Mouse (Mus musculus) limb, embryonic 10.5 days (tissue): ENCODE measurements around the gene Psg21. TPM values are rescaled to one million over a fixed set of nuclear protein-coding genes. Genes with fewer than 3 reads are reported as not detected.
"Not testable (repeated sequence)": the region's sequence is repeated elsewhere in the genome, so short reads cannot be mapped to it uniquely, and the experiment has no call there.

ENCODE experiments used
- DNase-seq: peaks from one replicate; pipeline ENCODE4 v3.0.0-alpha.2; 2017; ENCODE audit warnings: low spot score
- H3K27ac ChIP-seq: fragments of 300-500 bp; sonication (generic); 2 replicates; pipeline ENCODE4 v1.5.1; 2016; ENCODE audit warnings: mild to moderate bottlenecking
- H3K27me3 ChIP-seq: fragments of 300-500 bp; sonication (generic); 2 replicates; pipeline ENCODE4 v1.6.1; 2016; ENCODE audit warnings: low read depth, mild to moderate bottlenecking; ENCODE audit not compliant: poor library complexity, severe bottlenecking
- H3K36me3 ChIP-seq: fragments of 300-500 bp; sonication (generic); 2 replicates; pipeline ENCODE4 v1.6.1; 2016; ENCODE audit warnings: mild to moderate bottlenecking, moderate library complexity
- H3K4me1 ChIP-seq: fragments of 300-500 bp; sonication (generic); 2 replicates; pipeline ENCODE4 v1.6.1; 2016
- H3K4me3 ChIP-seq: fragments of 300-500 bp; sonication (generic); 2 replicates; pipeline ENCODE4 v1.5.1; 2016; ENCODE audit warnings: mild to moderate bottlenecking, moderate library complexity
- H3K9me3 ChIP-seq: fragments of 300-500 bp; sonication (generic); replicated peaks from 2 replicates; pipeline ENCODE4 v1.6.1; 2016; ENCODE audit warnings: mild to moderate bottlenecking
- WGBS: fragments of 180-500 bp; shearing (Covaris S2); methylation state at CpG from one replicate; pipeline ENCODE4 v1.1.7; 2016; 5-methylcytosine and 5-hydroxymethylcytosine counted together
- polyA plus RNA-seq: library from polyadenylated mRNA; unstranded; fragments of >200 nt; fragmentation: Nextera tagmentation; extraction: Ambion mirVana; gene quantifications from 2 replicates; pipeline ENCODE4 v1.2.1, GENCODE M21; 2016

Psg21 gene
- polyA plus RNA-seq: not detected in 2 replicates

DNA sequence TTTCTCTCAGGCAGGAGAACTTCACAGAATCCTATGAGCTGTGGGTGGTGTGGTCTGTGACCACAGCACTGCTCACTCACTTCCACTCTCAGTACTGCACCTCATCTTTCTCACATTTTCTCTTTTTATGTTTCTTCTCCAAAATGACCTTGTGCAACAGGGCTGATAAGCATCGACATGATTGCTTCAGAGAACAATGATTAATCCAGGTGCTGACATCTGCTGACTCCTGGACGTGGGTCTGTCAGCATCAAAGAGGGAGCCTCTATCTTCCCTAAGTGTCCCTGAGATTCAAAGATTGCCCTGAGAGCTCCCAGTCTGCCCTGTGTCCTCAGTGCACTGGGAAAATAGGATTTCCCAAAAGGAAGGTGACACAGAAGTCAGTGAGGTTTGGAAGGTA, at the start of gene Psg21:
TSS of gene Psg21 (minus strand) at position 101 of the 400 bp plus-strand sequence.
- H3K36me3 ChIP-seq, H3K27me3 ChIP-seq, DNase-seq, H3K4me3 ChIP-seq, H3K27ac ChIP-seq, H3K4me1 ChIP-seq, H3K9me3 ChIP-seq: not testable (repeated sequence)
- WGBS: 67% methylated on average over 2 of the region's 2 CpGs

GRCm38 (mm10) chr7:18686085-18686484, 29.6 kb upstream of the Psg21 start, which contains the start of gene Psg20:
Psg20 (minus strand) TSS chr7:18686185.
- H3K4me1 ChIP-seq: no peaks in the 10 kb centered on the region
- H3K36me3 ChIP-seq: no peaks in the 10 kb centered on the region
- no peak for DNase-seq
- WGBS: 81% methylated on average over 2 of the region's 2 CpGs
- no peaks in the 10 kb centered on the region for H3K27me3 ChIP-seq
- no peaks in the 10 kb centered on the region for H3K9me3 ChIP-seq
- H3K4me3 ChIP-seq: no peak within 1 kb of the TSS
- H3K27ac ChIP-seq: no peak within 1 kb of the TSS

- Histone ChIP-seq H3K9me3 (no peaks in the 10 kb centered on the region), H3K27ac (no peak overlapping the region), H3K27me3 (no peaks in the 10 kb centered on the region), H3K36me3 (no peaks in the 10 kb centered on the region), H3K4me1 (no peaks in the 10 kb centered on the region), H3K4me3 (no peak overlapping the region)
- no peak for DNase-seq
Observed at GRCm38 (mm10) chr7:18685586-18685985, 29.1 kb upstream of the Psg21 start.

DNA sequence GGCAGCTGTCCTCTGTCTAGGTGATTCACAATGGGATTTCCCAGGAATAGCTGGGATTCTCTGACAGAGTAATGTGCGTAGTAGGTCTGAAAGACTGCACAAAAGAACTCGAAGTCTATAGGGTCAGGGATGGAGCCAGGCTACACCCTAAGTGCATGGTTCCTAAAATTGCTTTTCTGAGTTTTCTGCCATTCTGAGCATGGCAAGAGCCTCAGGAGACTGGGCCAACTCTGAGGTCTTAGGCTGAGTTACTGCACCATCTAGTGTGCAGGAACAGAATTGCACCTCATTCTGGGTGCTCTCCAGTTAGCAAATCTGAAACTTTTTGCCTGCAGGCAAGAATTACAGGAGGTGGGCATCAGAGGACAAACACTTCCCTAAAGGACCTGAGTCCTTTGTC, 23.2 kb upstream of the Psg21 start:
- Histone ChIP-seq H3K36me3 (no peaks in the 10 kb centered on the region), H3K27me3 (no peaks in the 10 kb centered on the region), H3K4me1 (no peaks in the 10 kb centered on the region), H3K4me3 (no peak overlapping the region), H3K27ac (no peak overlapping the region), H3K9me3 (no peaks in the 10 kb centered on the region)
- WGBS: 53% methylated on average over 2 of the region's 2 CpGs
- peak; percentile 33 for DNase-seq

GRCm38 (mm10) chr7:18626921-18627320, 29.6 kb downstream of the Psg21 start:
- not testable (repeated sequence) for H3K4me1 ChIP-seq, H3K27me3 ChIP-seq, H3K9me3 ChIP-seq, H3K27ac ChIP-seq, DNase-seq, H3K4me3 ChIP-seq, H3K36me3 ChIP-seq
- WGBS: 85% methylated on average over 8 of the region's 8 CpGs

GRCm38 (mm10) chr7:18616401-18616800, 40.1 kb downstream of the Psg21 start, which contains the start of gene Psg23:
Psg23 (minus strand) TSS chr7:18616501.
- not testable (repeated sequence) for H3K27me3 ChIP-seq, H3K4me1 ChIP-seq, H3K9me3 ChIP-seq, H3K36me3 ChIP-seq, H3K27ac ChIP-seq, DNase-seq, H3K4me3 ChIP-seq
- 70% methylated on average over 1 of the region's 2 CpGs for WGBS

Other genes starting within 250 kb of the Psg21 start
- gene Psg28, start 224.7 kb downstream of the Psg21 start, polyA plus RNA-seq: not detected in 2 replicates
- not detected in 2 replicates for gene Psg26, start 172.5 kb downstream of the Psg21 start, polyA plus RNA-seq
- not detected in 2 replicates for gene Psg25, start 124.5 kb downstream of the Psg21 start, polyA plus RNA-seq
- not detected in 2 replicates for gene Psg27, start 89.4 kb downstream of the Psg21 start, polyA plus RNA-seq
- gene Psg23, start 40.2 kb downstream of the Psg21 start, polyA plus RNA-seq: not detected in 2 replicates
- not detected in 2 replicates for gene Psg20, start 29.5 kb upstream of the Psg21 start, polyA plus RNA-seq
- gene Psg22, start 61.4 kb upstream of the Psg21 start, polyA plus RNA-seq: not detected in 2 replicates
- not detected in 2 replicates for gene Psg19, start 141.8 kb upstream of the Psg21 start, polyA plus RNA-seq
- not detected in 2 replicates for gene Psg17, start 164.9 kb upstream of the Psg21 start, polyA plus RNA-seq
- gene Mill2, start 183.2 kb upstream of the Psg21 start, polyA plus RNA-seq: not detected in 2 replicates
- 0.33 and 0.58 TPM in 2 replicates for gene Pglyrp1, start 214.6 kb upstream of the Psg21 start, polyA plus RNA-seq